Mouse (Mus musculus) 3T3-L1 (cell line): ENCODE measurements around the gene Mpnd.

ENCODE experiments used
- DNase-seq: peaks from one replicate; pipeline ENCODE4 v3.0.0-alpha.2; 2015; ENCODE audit warnings: low read depth, low spot score

Gene Mpnd

GRCm38 (mm10) chr17:55986030-55986961, 19.2 kb upstream of the Mpnd start, which contains the start of gene Fsd1:
TSS of gene Fsd1 (plus strand) at chr17:55986509.
- peak; percentile 72 for DNase-seq

DNA sequence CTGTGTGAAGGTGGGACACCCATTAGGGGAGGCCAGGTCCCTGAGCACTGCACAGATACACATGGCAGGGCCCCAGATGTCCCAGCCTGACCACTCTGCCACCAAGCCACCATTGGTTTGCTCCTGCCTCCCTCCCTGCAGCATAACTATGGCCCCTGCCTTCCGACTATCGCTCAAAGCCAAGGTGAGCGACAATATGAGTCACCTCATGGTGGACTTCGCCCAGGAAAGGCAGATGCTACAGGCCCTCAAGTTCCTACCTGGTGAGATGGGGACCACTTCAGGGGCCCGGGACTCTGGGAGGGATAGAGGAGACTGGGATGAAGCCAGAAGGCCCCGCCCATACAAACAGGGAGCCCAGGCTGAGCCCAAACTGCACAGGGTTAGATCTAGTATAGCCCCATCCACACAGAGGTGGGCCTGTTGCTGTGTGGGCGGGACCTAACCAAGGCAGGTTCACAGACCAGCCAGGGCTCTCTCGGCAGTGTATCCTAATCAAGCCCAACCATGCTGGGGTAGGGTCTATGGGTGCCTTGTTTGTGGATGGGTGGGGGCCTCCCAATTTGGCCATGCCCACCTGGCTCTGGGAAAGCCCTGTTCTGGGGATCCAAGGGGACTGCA, 15.1 kb upstream of the Mpnd start:
- DNase-seq = no peak

DNA sequence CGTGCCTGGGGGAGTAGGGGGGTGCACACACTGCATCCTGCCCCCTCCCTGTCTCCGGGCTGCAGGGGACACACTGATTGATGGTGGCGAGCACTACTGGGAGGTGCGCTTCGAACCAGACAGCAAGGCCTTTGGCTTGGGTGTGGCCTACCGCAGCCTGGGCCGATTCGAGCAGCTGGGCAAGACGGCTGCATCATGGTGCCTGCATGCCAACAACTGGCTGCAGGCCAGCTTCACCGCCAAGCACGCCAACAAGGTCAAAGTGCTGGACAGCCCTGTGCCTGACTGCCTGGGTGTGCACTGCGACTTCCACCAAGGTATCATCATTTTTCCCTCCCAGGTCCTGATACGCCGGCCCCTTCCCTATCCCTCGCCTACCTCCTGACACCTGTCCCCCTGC, 9.5 kb upstream of the Mpnd start:
- no peak for DNase-seq

- DNase-seq = no peak
Observed at GRCm38 (mm10) chr17:55999794-56000499, 5.6 kb upstream of the Mpnd start.

GRCm38 (mm10) chr17:56003000-56003399, 2.5 kb upstream of the Mpnd start:
- DNase-seq = no peak

DNA sequence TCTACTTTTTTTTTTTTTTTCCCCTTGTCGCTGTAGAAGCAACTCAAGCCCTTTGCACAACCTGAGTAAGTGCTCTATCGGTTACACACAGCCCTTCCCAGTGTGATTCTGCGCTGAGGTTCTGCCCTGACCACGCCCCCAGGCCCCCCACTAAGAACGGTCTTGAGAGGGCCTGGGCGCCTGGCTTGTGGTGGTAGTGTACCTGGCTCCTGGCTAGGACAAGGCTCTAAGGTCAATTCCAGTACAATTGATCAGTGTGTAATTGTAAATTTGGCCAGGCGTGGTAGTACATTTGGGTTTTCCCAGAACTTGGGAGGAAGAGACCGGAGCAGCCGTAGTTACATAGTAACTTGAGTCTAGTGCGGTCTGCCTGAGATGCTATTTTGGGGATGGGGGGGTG, 1.4 kb downstream of the Mpnd start:
- DNase-seq = no peak

DNA sequence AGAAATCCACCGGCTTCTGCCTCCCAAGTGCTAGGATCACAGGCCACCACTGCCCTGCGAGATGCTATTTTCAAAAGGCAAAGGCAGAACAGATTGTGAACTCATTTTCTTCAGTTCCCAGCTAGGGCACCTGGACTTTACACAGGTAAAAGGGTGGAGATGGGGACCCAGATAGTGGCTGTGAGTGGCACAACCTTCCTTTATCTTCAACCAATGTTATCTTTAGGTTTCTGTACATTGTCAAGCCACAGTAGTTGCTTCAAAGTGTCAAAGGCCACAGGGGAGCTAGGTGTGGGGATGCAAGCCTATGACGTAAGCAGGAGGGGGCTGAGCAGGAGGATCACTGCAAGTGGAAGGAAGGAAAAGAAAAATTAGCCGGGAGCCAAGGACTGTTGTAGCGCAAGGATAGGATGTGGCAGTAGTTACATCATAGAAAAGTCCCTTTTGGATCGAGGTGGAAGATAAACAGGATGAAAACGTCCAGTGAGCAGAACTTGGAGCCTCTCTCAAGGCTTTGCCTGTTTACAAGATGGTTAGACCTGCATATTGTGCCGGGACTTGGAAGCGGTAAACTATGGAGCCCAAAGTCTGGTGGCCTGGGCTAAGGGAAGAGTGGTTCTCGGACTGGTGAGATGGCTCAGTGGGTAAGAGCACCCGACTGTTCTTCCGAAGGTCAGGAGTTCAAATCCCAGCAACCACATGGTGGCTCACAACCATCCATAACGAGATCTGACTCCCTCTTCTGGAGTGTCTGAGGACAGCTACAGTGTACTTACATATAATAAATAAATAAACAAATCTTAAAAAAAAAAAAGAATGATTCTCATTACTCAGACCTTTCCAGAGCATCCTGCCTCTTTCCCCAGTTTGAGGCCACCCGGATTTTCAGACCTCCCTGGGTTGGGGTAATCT, 2.2 kb downstream of the Mpnd start:
- peak; percentile 45 for DNase-seq

GRCm38 (mm10) chr17:56008356-56009087, 3.0 kb downstream of the Mpnd start:
- DNase-seq = peak; percentile 99

- peak; percentile 90 for DNase-seq
Observed at GRCm38 (mm10) chr17:56009088-56009961, 3.8 kb downstream of the Mpnd start.

GRCm38 (mm10) chr17:56009962-56010240, 4.4 kb downstream of the Mpnd start:
- DNase-seq = no peak

DNA sequence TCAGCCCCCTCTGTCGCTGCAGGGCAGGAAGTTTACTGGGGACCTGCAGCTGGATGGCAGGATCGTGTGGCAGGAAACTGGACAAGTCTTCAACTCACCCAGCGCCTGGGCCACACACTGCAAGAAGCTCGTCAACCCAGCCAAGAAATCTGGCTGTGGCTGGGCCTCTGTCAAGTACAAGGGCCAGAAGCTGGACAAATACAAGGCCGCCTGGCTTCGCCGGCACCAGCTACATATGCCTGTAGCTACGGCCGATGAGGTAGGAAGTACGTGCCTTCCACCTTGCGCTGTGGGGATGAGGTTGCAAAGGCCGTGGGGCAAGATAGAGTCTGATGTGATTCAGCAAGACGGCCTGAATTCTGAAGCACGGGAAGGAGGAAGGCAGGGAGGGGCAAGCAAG, 4.7 kb downstream of the Mpnd start:
- DNase-seq = peak; percentile 33

- DNase-seq = peak; percentile 86
Observed at GRCm38 (mm10) chr17:56010681-56011080, 5.2 kb downstream of the Mpnd start.

- DNase-seq = no peak
Observed at GRCm38 (mm10) chr17:56011441-56011840, 5.9 kb downstream of the Mpnd start.

- DNase-seq = peak; percentile 57
Observed at GRCm38 (mm10) chr17:56015293-56015692, 9.8 kb downstream of the Mpnd start.

- DNase-seq = no peak
Observed at GRCm38 (mm10) chr17:56016382-56016781, 10.9 kb downstream of the Mpnd start.

DNA sequence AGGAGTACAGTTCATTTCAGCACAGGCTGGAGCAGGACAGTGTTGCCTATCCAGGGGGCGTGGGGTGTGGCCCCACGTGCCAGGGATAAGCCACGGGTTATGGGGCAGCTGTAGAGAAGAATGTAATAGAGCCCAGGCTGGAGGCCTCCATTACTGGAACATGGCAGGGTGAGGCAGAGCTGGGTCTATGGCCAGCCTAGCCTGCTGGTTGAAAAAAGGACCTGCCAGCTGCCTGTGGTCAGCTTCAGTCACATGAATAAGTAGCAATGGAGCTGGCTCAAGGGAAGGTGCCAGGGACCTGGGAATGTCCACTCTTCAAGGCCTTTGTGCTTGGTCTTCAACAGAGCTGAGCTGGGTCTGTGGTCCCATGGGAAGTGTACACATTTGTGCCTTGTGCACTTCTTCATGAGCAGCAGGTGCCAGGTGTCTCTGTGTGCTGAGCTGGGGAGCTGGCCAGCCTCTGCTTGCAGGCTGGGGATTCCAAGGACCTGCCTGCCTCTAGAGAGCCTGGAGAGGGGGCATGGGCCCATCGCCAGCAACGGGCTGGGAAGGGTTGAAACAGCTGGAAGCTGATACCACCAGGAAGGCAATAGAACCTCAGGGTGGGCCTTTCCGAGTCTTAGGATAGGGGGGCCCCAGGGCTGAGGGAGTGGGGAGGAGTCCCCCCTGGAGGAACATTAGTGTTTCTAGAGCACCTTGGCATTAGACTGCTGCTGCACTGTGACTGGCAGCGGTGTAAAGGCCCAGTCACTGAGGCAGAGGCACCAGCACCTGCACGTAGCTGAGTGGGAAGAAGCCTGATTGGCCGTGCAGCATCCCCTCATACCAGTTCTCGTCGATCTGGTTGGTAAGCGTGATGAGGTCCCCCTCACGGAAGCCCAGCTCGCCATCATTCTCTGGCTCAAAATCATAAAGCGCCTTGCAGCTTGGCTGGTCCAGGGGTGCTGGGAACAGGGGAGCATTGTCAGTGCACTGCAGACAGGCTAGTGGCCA, 11.6 kb downstream of the Mpnd start:
- peak; percentile 23 for DNase-seq

- no peak for DNase-seq
Observed at GRCm38 (mm10) chr17:56017848-56018247, 12.3 kb downstream of the Mpnd start.

GRCm38 (mm10) chr17:56018347-56019131, 13.0 kb downstream of the Mpnd start:
- peak; percentile 52 for DNase-seq
